Mouse (Mus musculus) intestine, postnatal 0 days (tissue): ENCODE results near the gene Osbpl2. TPM values are rescaled to one million over a fixed set of nuclear protein-coding genes. Genes with fewer than 3 reads are reported as not detected.
A peak's percentile ranks its signal among the peaks of the same experiment; 100 is the strongest.

Experiments used
- ATAC-seq: fragments of 200-750 bp; cut with Nextera tagmentation; 2 replicates; pipeline ENCODE4 v1.8.0; 2017; ENCODE audit warnings: mild to moderate bottlenecking, moderate TSS enrichment, moderate library complexity
- H3K27ac ChIP-seq: fragments of 300-500 bp; sonication (generic); 2 replicates; pipeline ENCODE4 v1.5.1; 2014; ENCODE audit warnings: mild to moderate bottlenecking, low read depth, low read length, moderate library complexity
- H3K27me3 ChIP-seq: fragments of 300-500 bp; sonication (generic); replicated peaks from 2 replicates; pipeline ENCODE4 v1.6.1; 2014; ENCODE audit warnings: low read length, mixed read lengths; ENCODE audit not compliant: control insufficient read depth, insufficient read depth
- H3K36me3 ChIP-seq: fragments of 300-500 bp; sonication (generic); 2 replicates; pipeline ENCODE4 v1.6.1; 2014; ENCODE audit warnings: mild to moderate bottlenecking, moderate library complexity; ENCODE audit not compliant: control insufficient read depth, insufficient read depth
- H3K4me1 ChIP-seq: fragments of 300-500 bp; sonication (generic); replicated peaks from 2 replicates; pipeline ENCODE4 v1.6.1; 2014; ENCODE audit warnings: antibody characterized with exemption, low read length, mixed read lengths; ENCODE audit not compliant: control insufficient read depth, insufficient read depth
- H3K4me2 ChIP-seq: fragments of 300-500 bp; sonication (generic); replicated peaks from 2 replicates; pipeline ENCODE4 v1.6.1; 2014; ENCODE audit warnings: low read depth, mild to moderate bottlenecking, moderate library complexity
- H3K4me3 ChIP-seq: fragments of 300-500 bp; sonication (generic); 2 replicates; pipeline ENCODE4 v1.5.1; 2014; ENCODE audit warnings: low read depth, low read length
- H3K9ac ChIP-seq: fragments of 300-500 bp; sonication (generic); 2 replicates; pipeline ENCODE4 v1.6.1; 2014; ENCODE audit warnings: mild to moderate bottlenecking, low read depth, low read length
- H3K9me3 ChIP-seq: fragments of 300-500 bp; sonication (generic); 2 replicates; pipeline ENCODE4 v1.6.1; 2016; ENCODE audit warnings: mixed run types; ENCODE audit not compliant: control insufficient read depth
- CTCF ChIP-seq: sonication (generic); IDR thresholded peaks from 2 replicates; pipeline ENCODE4 v1.5.1; 2016; ENCODE audit warnings: low read depth, mild to moderate bottlenecking, control low read depth, antibody characterized with exemption, moderate library complexity
- WGBS: fragments of 180-500 bp; shearing (Covaris S2); extraction: QIAGEN DNeasy Blood & Tissue Kit; methylation state at CpG from one replicate; pipeline ENCODE4 v1.1.7; 2014; 5-methylcytosine and 5-hydroxymethylcytosine counted together
- polyA plus RNA-seq: library from polyadenylated mRNA; unstranded; fragments of >200 nt; fragmentation: Nextera tagmentation; extraction: Ambion mirVana; gene quantifications from 2 replicates; pipeline ENCODE4 v1.2.1, GENCODE M21; 2015

Osbpl2 gene
- polyA plus RNA-seq, 1 experiment from 2014 or later = 22.9 TPM

- no peak for ATAC-seq
- Histone ChIP-seq H3K4me3 (no peak overlapping the region), H3K9me3 (no peaks in the 10 kb centered on the region), H3K36me3 (no peaks in the 10 kb centered on the region), H3K9ac (no peak overlapping the region), H3K4me1 (peaks cover 13% of the 10 kb centered on the region; the same call in 1 of the 2 replicates), H3K27me3 (no peaks in the 10 kb centered on the region), H3K4me2 (peak overlapping the region; percentile 7; the same call in 1 of the 2 replicates), H3K27ac (no peak overlapping the region)
- WGBS = 8% methylated on average over 13 of the region's 13 CpGs
- TF ChIP-seq CTCF = no peak
Observed at GRCm38 (mm10) chr2:180117485-180118194, 1.5 kb upstream of the Osbpl2 start.

- Histone ChIP-seq H3K4me2 (peak overlapping the region; percentile 92), H3K36me3 (no peaks in the 10 kb centered on the region), H3K4me1 (peaks cover 13% of the 10 kb centered on the region; the same call in 1 of the 2 replicates), H3K9me3 (no peaks in the 10 kb centered on the region), H3K4me3 (peak overlapping the region; percentile 77), H3K9ac (peak overlapping the region; percentile 88), H3K27ac (peak overlapping the region; percentile 88), H3K27me3 (no peaks in the 10 kb centered on the region)
- under 1% methylated on average over 51 of the region's 68 CpGs for WGBS
- ATAC-seq = peak; percentile 23
- 0 out of 2 replicates have a peak, but pooled peaks have one; percentile 3 for TF ChIP-seq CTCF
Observed at GRCm38 (mm10) chr2:180119439-180120291, 559 bp downstream of the Osbpl2 start.

GRCm38 (mm10) chr2:180120292-180120761 is 1.2 kb downstream of the Osbpl2 start:
- Histone ChIP-seq H3K27ac (peak overlapping the region; percentile 88; the same call in 1 of the 2 replicates), H3K36me3 (no peaks in the 10 kb centered on the region), H3K9me3 (no peaks in the 10 kb centered on the region), H3K4me3 (peak overlapping the region; percentile 77), H3K9ac (peak overlapping the region; percentile 88), H3K27me3 (no peaks in the 10 kb centered on the region), H3K4me1 (peaks cover 13% of the 10 kb centered on the region; the same call in 1 of the 2 replicates), H3K4me2 (peak overlapping the region; percentile 92)
- WGBS = 45% methylated on average over 5 of the region's 5 CpGs
- ATAC-seq = no peak
- TF ChIP-seq CTCF = no peak

GRCm38 (mm10) chr2:180124192-180124591 is 5.1 kb downstream of the Osbpl2 start:
- Histone ChIP-seq H3K36me3 (no peaks in the 10 kb centered on the region), H3K27ac (no peak overlapping the region), H3K4me3 (no peak overlapping the region), H3K9ac (no peak overlapping the region), H3K27me3 (no peaks in the 10 kb centered on the region), H3K4me2 (no peak overlapping the region), H3K4me1 (no peaks in the 10 kb centered on the region), H3K9me3 (no peaks in the 10 kb centered on the region)
- ATAC-seq = no peak
- 88% methylated on average over 2 of the region's 2 CpGs for WGBS
- peak; percentile 43 for TF ChIP-seq CTCF

GRCm38 (mm10) chr2:180126195-180126594 is 7.1 kb downstream of the Osbpl2 start:
- Histone ChIP-seq H3K27ac (no peak overlapping the region), H3K4me3 (no peak overlapping the region), H3K4me1 (no peaks in the 10 kb centered on the region), H3K36me3 (no peaks in the 10 kb centered on the region), H3K4me2 (no peak overlapping the region), H3K9ac (no peak overlapping the region), H3K27me3 (no peaks in the 10 kb centered on the region), H3K9me3 (no peaks in the 10 kb centered on the region)
- no peak for ATAC-seq
- WGBS = 18% methylated on average over 4 of the region's 4 CpGs
- TF ChIP-seq CTCF = no peak

GRCm38 (mm10) chr2:180127675-180128074 is 8.6 kb downstream of the Osbpl2 start:
- H3K4me1 ChIP-seq = no peaks in the 10 kb centered on the region
- no peaks in the 10 kb centered on the region for H3K9me3 ChIP-seq
- WGBS = 63% methylated on average over 1 of the region's 1 CpGs
- TF ChIP-seq CTCF = no peak
- H3K27ac ChIP-seq = no peak overlapping the region
- no peak for ATAC-seq
- H3K27me3 ChIP-seq = no peaks in the 10 kb centered on the region
- no peak overlapping the region for H3K4me3 ChIP-seq
- no peaks in the 10 kb centered on the region for H3K36me3 ChIP-seq
- no peak overlapping the region for H3K9ac ChIP-seq
- no peak overlapping the region for H3K4me2 ChIP-seq
